Mouse (Mus musculus) CH12.LX (cell line): ENCODE measurements around the gene Ube2g1. TPM values are rescaled to one million over a fixed set of nuclear protein-coding genes. Genes with fewer than 3 reads are reported as not detected.

Experiments used
- DNase-seq: peaks from one replicate; pipeline ENCODE4 v3.0.0-alpha.2; 2013; ENCODE audit errors: extremely low read depth
- H3K27ac ChIP-seq: 2 replicates; pipeline ENCODE4 v1.5.1; 2012; ENCODE audit warnings: low read depth, mild to moderate bottlenecking, control low read depth, moderate library complexity; ENCODE audit not compliant: insufficient read depth
- H3K27me3 ChIP-seq: replicated peaks from 2 replicates; pipeline ENCODE3; 2012; ENCODE audit warnings: inconsistent platforms
- H3K36me3 ChIP-seq, 2 experiments: replicated peaks in 1 of 2; 2 replicates each; pipeline versions ENCODE3 to v1.6.1; 2012; ENCODE audit warnings: inconsistent platforms in 1 of 2, low read length in 1 of 2, mild to moderate bottlenecking in 1 of 2, mixed read lengths in 1 of 2, moderate library complexity in 1 of 2; ENCODE audit not compliant: control insufficient read depth in 1 of 2, insufficient read depth in 1 of 2
- H3K4me1 ChIP-seq, 2 experiments: 2 replicates each; pipeline ENCODE4 v1.6.1; 2012; ENCODE audit warnings: inconsistent platforms in 1 of 2, moderate library complexity in 1 of 2; ENCODE audit not compliant: insufficient read depth in 2 of 2, control insufficient read depth in 1 of 2
- H3K4me2 ChIP-seq: 2 replicates; pipeline ENCODE4 v1.6.1; 2012; ENCODE audit warnings: low read depth, mild to moderate bottlenecking, control low read depth; ENCODE audit not compliant: poor library complexity, insufficient read depth, severe bottlenecking
- H3K4me3 ChIP-seq, 3 experiments: fragments of 150-350 bp in 1 of 3; sonication (generic) in 1 of 3; replicated peaks in 1 of 3; 2 replicates each; pipeline versions ENCODE3 to v1.5.1; 2011 to 2012; ENCODE audit warnings: low read depth in 2 of 3, low read length in 2 of 3, mild to moderate bottlenecking in 2 of 3, moderate library complexity in 2 of 3, control low read depth in 1 of 3, improper control_type of control experiment in 1 of 3, inconsistent platforms in 1 of 3, mixed read lengths in 1 of 3; ENCODE audit not compliant: poor library complexity in 1 of 3
- H3K79me2 ChIP-seq: replicated peaks from 2 replicates; pipeline ENCODE4 v1.6.1; 2012; ENCODE audit warnings: mild to moderate bottlenecking, moderate library complexity; ENCODE audit not compliant: control insufficient read depth, poor library complexity, insufficient read depth, severe bottlenecking; ENCODE audit errors: extremely low read depth
- H3K9ac ChIP-seq: 2 replicates; pipeline ENCODE4 v1.6.1; 2012; ENCODE audit warnings: low read depth, mild to moderate bottlenecking, control low read depth, moderate library complexity; ENCODE audit not compliant: insufficient read depth
- H3K9me3 ChIP-seq: replicated peaks from 2 replicates; pipeline ENCODE3; 2012; ENCODE audit warnings: low read length, inconsistent platforms, mixed read lengths
- BHLHE40 ChIP-seq: IDR thresholded peaks from 2 replicates; pipeline ENCODE4 v1.6.1; 2011; ENCODE audit warnings: mild to moderate bottlenecking, low read depth, low read length, improper control_type of control experiment
- CTCF ChIP-seq, 2 experiments: IDR thresholded peaks in 1 of 2; conservative IDR thresholded peaks in 1 of 2; 2 replicates each; pipeline ENCODE4 v1.5.1; 2011 to 2012; ENCODE audit warnings: low read depth in 2 of 2, low read length in 2 of 2, improper control_type of control experiment in 1 of 2, inconsistent platforms in 1 of 2, mild to moderate bottlenecking in 1 of 2, moderate library complexity in 1 of 2
- ETS1 ChIP-seq: conservative IDR thresholded peaks from 2 replicates; pipeline ENCODE4 v1.6.1; 2012; ENCODE audit warnings: low read depth, mild to moderate bottlenecking, inconsistent platforms, low read length, improper control_type of control experiment, moderate library complexity
- IRF4 ChIP-seq: IDR thresholded peaks from 2 replicates; pipeline ENCODE4 v1.6.1; 2014; ENCODE audit warnings: low read depth, mild to moderate bottlenecking, inconsistent platforms, low read length, improper control_type of control experiment
- JUN ChIP-seq: IDR thresholded peaks from 2 replicates; pipeline ENCODE4 v1.6.1; 2011; ENCODE audit warnings: low read depth, mild to moderate bottlenecking, low read length, improper control_type of control experiment, moderate library complexity; ENCODE audit not compliant: insufficient read depth
- JUND ChIP-seq: conservative IDR thresholded peaks from 2 replicates; pipeline ENCODE4 v1.6.1; 2011; ENCODE audit warnings: low read depth, low read length, improper control_type of control experiment
- KAT2A ChIP-seq: IDR thresholded peaks from 2 replicates; pipeline ENCODE4 v1.6.1; 2012; ENCODE audit warnings: low read length, improper control_type of control experiment, inconsistent platforms; ENCODE audit not compliant: insufficient replicate concordance
- MAZ ChIP-seq: IDR thresholded peaks from 2 replicates; pipeline ENCODE4 v1.6.1; 2012; ENCODE audit warnings: low read depth, mild to moderate bottlenecking, inconsistent platforms, low read length, improper control_type of control experiment, moderate library complexity
- MEF2A ChIP-seq: IDR thresholded peaks from 2 replicates; pipeline ENCODE4 v1.6.1; 2014; ENCODE audit warnings: low read depth, mild to moderate bottlenecking, inconsistent platforms, low read length, improper control_type of control experiment, borderline replicate concordance
- MXI1 ChIP-seq: IDR thresholded peaks from 2 replicates; pipeline ENCODE4 v1.6.1; 2011; ENCODE audit warnings: mild to moderate bottlenecking, low read depth, low read length, improper control_type of control experiment
- MYC ChIP-seq: IDR thresholded peaks from 2 replicates; pipeline ENCODE4 v1.6.1; 2011; ENCODE audit warnings: low read depth, mild to moderate bottlenecking, improper control_type of control experiment, low read length
- POLR2AphosphoS2 ChIP-seq: IDR thresholded peaks from 2 replicates; pipeline ENCODE4 v1.6.1; 2011; ENCODE audit warnings: low read depth, low read length, improper control_type of control experiment
- SIN3A ChIP-seq: IDR thresholded peaks from 2 replicates; pipeline ENCODE4 v1.6.1; 2012; ENCODE audit warnings: low read length, improper control_type of control experiment, inconsistent platforms
- TBP ChIP-seq: conservative IDR thresholded peaks from 2 replicates; pipeline ENCODE4 v1.6.1; 2011; ENCODE audit warnings: low read depth, low read length, improper control_type of control experiment
- TCF12 ChIP-seq: IDR thresholded peaks from 2 replicates; pipeline ENCODE4 v1.6.1; 2014; ENCODE audit warnings: low read depth, mild to moderate bottlenecking, inconsistent platforms, low read length, improper control_type of control experiment
- UBTF ChIP-seq: IDR thresholded peaks from 2 replicates; pipeline ENCODE4 v1.6.1; 2012; ENCODE audit warnings: low read depth, mild to moderate bottlenecking, inconsistent platforms, low read length, improper control_type of control experiment, moderate library complexity
- USF2 ChIP-seq: conservative IDR thresholded peaks from 2 replicates; pipeline ENCODE4 v1.6.1; 2011; ENCODE audit warnings: low read depth, low read length, improper control_type of control experiment
- ZMIZ1 ChIP-seq: IDR thresholded peaks from 2 replicates; pipeline ENCODE4 v1.6.1; 2012; ENCODE audit warnings: low read depth, mild to moderate bottlenecking, inconsistent platforms, low read length, improper control_type of control experiment
- dilution Hi-C: fragments of 300-500 bp; cut with MboI; formaldehyde crosslinking; loops from 2 replicates; pipeline ENCODE4 v1.14.3; 2020; ENCODE audit warnings: low sequenced_read_pairs; ENCODE audit not compliant: extremely low pct_unique_long_range_greater_than_20kb, extremely low pct_ligation_motif_present
- in situ Hi-C: fragments of 300-500 bp; cut with MboI; formaldehyde crosslinking; loops from 3 replicates; pipeline ENCODE4 v1.14.3; 2019; ENCODE audit warnings: low sequenced_read_pairs, low pct_ligation_motif_present, low pct_unique_long_range_greater_than_20kb, mixed read lengths
- polyA plus RNA-seq: library from polyadenylated mRNA; unstranded; fragments of >175 nt; gene quantifications from 2 replicates; pipeline ENCODE4 v1.2.1, GENCODE M21; 2012; ENCODE audit warnings: low read depth; ENCODE audit not compliant: insufficient read length
- total RNA-seq, 2 experiments: library from RNA; depleted of rRNA; stranded (reverse); fragments of 300-350 nt in 1 of 2; fragments of >200 nt in 1 of 2; gene quantifications; 2 replicates each; pipeline ENCODE4 v1.2.3; 2012 to 2014

The Ube2g1 gene
- total and polyA plus RNA-seq, 3 experiments = 34.5 to 74.4 (median 73.8) TPM

DNA sequence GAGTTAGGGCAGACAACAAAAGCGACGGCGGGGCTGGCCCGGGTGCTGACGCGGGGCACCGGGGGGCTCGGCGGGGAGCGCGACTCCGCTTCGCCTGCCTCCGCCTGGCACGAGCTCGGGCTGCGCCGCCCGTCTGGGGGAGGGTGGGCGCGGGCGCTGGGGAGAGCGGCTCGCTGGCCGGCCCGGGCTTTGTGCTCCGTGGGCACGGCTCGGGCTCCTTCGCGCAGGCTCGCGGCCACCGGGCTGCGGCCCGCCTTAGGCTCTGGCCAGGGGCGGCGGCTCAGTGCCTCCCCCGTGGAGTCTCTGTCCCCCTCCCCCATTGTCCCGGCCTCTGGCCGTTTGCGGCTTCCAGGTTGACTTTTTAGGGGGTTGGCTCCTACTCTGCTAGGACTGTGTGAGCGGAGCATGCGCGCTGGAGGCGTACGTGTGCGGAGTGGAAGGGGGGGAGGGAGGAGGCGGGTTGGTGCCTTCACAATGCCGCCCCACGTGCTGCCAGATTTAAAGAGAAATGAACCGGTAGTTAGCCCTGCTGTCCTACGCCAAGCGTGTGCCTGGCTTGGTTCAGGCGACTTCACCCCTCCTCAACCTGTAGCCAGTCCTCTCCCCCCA lies 1.1 kb downstream of the Ube2g1 start (continued):
- TF ChIP-seq SIN3A = peak; percentile 100
- TF ChIP-seq UBTF = no peak
- no peak for TF ChIP-seq JUND
- TF ChIP-seq IRF4 = peak; percentile 78
- 0 out of 2 replicates have a peak, but pooled peaks have one; percentile 37 for TF ChIP-seq KAT2A
- peak; percentile 43; the same call in 1 of the 2 replicates for TF ChIP-seq ZMIZ1

DNA sequence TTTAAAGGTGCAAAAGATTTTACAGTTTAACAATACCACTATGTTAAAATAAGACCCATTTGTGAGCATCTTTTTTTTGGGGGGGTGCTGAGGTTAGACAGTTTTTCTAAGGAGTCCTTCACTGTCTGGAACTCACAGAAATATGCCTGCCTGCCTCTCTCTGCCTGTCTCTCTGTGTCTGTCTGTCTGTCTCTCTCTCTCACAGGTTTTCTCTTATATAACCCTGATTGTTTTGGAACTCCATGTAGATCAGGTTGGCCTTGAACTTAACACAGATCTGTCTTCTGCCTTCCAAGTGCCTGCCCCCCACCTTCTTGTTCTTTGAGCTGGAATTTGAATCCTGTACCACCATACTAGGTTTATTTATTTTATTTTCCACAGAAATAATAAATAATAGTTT lies 2.2 kb downstream of the Ube2g1 start:
- Histone ChIP-seq H3K36me3 (peaks cover 0 to 3% of the 10 kb centered on the region in 2 experiments), H3K27me3 (no peaks in the 10 kb centered on the region), H3K9ac (peak overlapping the region; percentile 16; the same call in 1 of the 2 replicates), H3K27ac (no peak overlapping the region), H3K4me3 (peak overlapping the region in 2 of 3 experiments; percentile 73 to 76), H3K9me3 (no peaks in the 10 kb centered on the region), H3K79me2 (peaks cover 53% of the 10 kb centered on the region), H3K4me1 (peaks cover 10 to 29% of the 10 kb centered on the region in 2 experiments), H3K4me2 (peak overlapping the region; percentile 86)
- dilution Hi-C loops (no loop called here), in situ Hi-C loops (no loop called here)
- DNase-seq = no peak
- TF ChIP-seq SIN3A (no peak), MEF2A (no peak), KAT2A (no peak), POLR2AphosphoS2 (no peak), ZMIZ1 (no peak), TCF12 (no peak), TBP (no peak), CTCF (conservative IDR thresholded peaks at IDR 0.05 in 1 of 2, IDR thresholded peaks at IDR 0.05 in 1 of 2; ENCODE audit: low read depth in 2 of 2, low read length in 2 of 2) (no peak), MYC (no peak), JUN (no peak), ETS1 (no peak), USF2 (no peak), IRF4 (no peak), MXI1 (no peak), JUND (no peak), BHLHE40 (no peak), MAZ (no peak)
